Mouse (Mus musculus): ENCODE results near the gene Bud31. TPM values are rescaled to one million over a fixed set of nuclear protein-coding genes. Genes with fewer than 3 reads are reported as not detected.
"Not testable (repeated sequence)": the region's sequence is repeated elsewhere in the genome, so short reads cannot be mapped to it uniquely, and the experiment has no call there.

Gene Bud31
- 26.7 and 30.4 TPM in 2 replicates for polyA plus RNA-seq (2012; rRNA removed)

DNA sequence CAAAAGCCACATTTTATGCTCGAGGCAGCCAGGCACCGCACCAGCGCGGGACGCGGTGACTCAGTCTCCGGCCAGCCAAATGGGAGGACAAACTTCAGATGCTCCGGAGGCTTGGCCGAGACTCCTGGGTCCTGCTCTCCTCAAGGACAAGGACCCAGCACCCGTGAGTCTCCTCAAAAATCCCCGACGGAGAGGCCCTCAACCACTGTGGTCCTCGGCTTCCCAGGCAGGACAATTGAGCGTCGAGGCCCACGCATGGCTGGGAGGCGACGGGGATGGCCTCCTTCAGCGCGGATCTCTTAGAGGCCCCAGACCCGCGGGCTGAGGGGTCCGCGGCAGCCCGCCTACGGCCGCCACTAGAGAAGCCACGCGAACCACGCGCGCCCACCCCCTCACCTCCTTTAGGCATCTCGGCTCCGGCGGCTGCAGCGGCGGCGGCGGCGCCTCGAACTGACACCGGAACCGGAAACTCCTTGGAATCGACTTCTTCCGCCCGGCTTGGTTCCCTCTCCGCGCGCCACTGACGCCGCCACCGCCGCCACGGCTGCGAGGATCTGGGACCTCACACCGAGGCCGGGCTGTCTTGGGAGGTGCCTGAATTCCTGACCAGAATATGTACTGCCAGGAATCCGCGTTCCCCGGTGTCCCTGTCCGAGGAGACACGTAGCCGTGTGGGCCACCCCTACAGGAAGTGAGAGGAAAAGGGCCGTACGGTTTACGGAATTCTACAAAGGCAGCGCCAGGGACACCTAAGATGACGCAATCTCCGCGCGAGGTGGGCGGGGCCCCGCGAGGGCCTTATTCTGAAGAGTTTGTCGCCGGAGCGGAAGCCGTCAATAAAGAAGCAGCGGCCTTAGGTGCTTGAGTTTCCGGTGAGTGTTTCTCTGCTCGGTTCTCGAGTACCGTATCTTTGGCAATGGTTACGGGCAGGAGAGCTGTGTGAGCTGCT lies at the start of gene Bud31, which contains the start of gene Pdap1:
Gene Bud31 (plus strand): TSS at position 792 of the 949 bp plus-strand sequence.
Gene Pdap1 (minus strand): TSS at position 668 of the 949 bp plus-strand sequence.
- DNase-seq (ENCODE audit: low read depth in 1 of 2, low spot score in 2 of 2) = peak; percentile 86 to 90

DNA sequence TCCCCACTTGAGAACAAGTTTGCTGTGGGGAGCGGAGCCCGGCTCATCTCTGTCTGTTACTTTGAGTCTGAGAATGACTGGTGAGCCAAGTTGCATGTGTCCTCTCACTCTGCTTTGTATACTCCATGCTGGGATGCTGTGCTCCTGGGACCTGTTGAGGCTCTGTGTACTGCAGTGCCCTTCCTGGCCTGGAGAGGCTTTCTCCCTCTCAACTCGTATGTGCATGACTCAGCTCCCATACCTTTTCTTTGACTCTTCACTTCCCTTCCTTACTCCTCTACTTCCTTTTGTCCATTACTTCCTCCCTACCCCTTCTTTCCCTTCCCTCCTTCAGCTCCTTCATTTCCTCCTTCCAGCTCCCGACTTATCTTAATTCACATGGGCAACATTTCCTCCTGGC lies 44.0 kb upstream of the Bud31 start:
- no peak for DNase-seq (ENCODE audit: low read depth in 1 of 2, low spot score in 2 of 2)
- Histone ChIP-seq H3K4me1 (ENCODE audit: control insufficient read depth, insufficient read depth, insufficient read length) (no peaks in the 10 kb centered on the region), H3K27me3 (ENCODE audit: control insufficient read depth, insufficient read depth, low read length) (no peaks in the 10 kb centered on the region), H3K36me3 (ENCODE audit: control insufficient read depth, insufficient read depth, low read length) (peaks cover 55% of the 10 kb centered on the region), H3K27ac (ENCODE audit: insufficient read depth, low read length) (no peak overlapping the region), H3K4me3 (ENCODE audit: extremely low read depth, insufficient read depth, insufficient read length) (no peak overlapping the region)
- no peak for TF ChIP-seq CTCF (IDR thresholded peaks at IDR 0.05; ENCODE audit: extremely low read depth, insufficient read depth, insufficient read length, insufficient replicate concordance)
- no peak for TF ChIP-seq POLR2A (IDR thresholded peaks at IDR 0.05; ENCODE audit: low read depth, low read length)
- WGBS = 86% methylated on average over 4 of the region's 4 CpGs

More for the DNA sequence above, at the start of gene Bud31, which contains the start of gene Pdap1:
- H3K36me3 ChIP-seq (ENCODE audit: control insufficient read depth, insufficient read depth, low read length) = peaks cover 19% of the 10 kb centered on the region
- H3K27ac ChIP-seq (ENCODE audit: insufficient read depth, low read length) = peak within 1 kb of the TSS; percentile 96
- H3K4me3 ChIP-seq (ENCODE audit: extremely low read depth, insufficient read depth, insufficient read length) = peak within 1 kb of the TSS; percentile 96
- H3K27me3 ChIP-seq (ENCODE audit: control insufficient read depth, insufficient read depth, low read length) = no peaks in the 10 kb centered on the region
- no peaks in the 10 kb centered on the region; the same call in 1 of the 2 replicates for H3K4me1 ChIP-seq (ENCODE audit: control insufficient read depth, insufficient read depth, insufficient read length)
- TF ChIP-seq POLR2A (IDR thresholded peaks at IDR 0.05; ENCODE audit: low read depth, low read length) (peak; percentile 78), CTCF (IDR thresholded peaks at IDR 0.05; ENCODE audit: extremely low read depth, insufficient read depth, insufficient read length, insufficient replicate concordance) (no peak)
- under 1% methylated on average over 84 of the region's 84 CpGs for WGBS

DNA sequence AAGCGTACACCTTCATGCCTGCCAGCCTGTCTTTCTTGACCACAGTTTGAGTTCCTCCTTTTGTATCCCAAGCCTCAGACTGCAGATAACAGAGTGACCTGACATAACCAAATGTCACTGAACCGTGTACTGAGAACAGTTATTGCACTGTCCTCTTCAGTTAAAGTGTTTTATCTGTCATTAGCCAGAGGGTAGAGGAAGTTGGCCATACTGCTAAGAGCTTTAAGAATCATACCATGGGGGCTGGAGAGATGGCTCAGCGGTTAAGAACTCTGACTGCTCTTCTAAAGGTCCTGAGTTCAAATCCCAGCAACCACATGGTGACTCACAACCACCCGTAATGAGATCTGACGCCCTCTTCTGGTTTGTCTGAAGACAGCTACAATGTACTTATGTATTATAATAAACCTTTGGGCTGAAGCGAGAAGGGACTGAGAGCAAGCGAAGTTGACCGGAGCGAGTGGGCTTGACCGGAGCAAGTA lies 41.8 kb upstream of the Bud31 start:
- 83% methylated on average over 10 of the region's 10 CpGs for WGBS
- H3K27me3 ChIP-seq (ENCODE audit: control insufficient read depth, insufficient read depth, low read length) = no peaks in the 10 kb centered on the region
- H3K4me1 ChIP-seq (ENCODE audit: control insufficient read depth, insufficient read depth, insufficient read length) = no peaks in the 10 kb centered on the region
- TF ChIP-seq POLR2A (IDR thresholded peaks at IDR 0.05; ENCODE audit: low read depth, low read length) (no peak), CTCF (IDR thresholded peaks at IDR 0.05; ENCODE audit: extremely low read depth, insufficient read depth, insufficient read length, insufficient replicate concordance) (no peak)
- H3K36me3 ChIP-seq (ENCODE audit: control insufficient read depth, insufficient read depth, low read length) = peaks cover 53% of the 10 kb centered on the region
- no peak overlapping the region for H3K27ac ChIP-seq (ENCODE audit: insufficient read depth, low read length)
- no peak overlapping the region for H3K4me3 ChIP-seq (ENCODE audit: extremely low read depth, insufficient read depth, insufficient read length)
- DNase-seq (ENCODE audit: low read depth in 1 of 2, low spot score in 2 of 2) = no peak

DNA sequence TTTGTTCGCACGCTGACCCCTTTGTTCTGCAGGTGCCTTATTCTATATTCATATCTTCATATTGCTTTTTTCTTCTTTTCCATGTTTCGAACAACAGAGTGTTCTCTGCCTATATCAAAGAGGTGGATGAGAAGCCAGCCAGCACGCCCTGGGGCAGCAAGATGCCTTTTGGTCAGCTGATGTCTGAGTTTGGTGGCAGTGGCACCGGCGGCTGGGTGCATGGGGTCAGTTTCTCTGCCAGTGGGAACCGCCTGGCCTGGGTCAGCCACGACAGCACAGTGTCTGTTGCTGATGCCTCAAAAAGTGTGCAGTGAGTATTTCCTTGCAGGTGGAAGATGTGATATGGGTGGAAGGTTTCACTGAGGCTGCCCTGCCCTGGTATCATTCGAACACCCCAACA lies 39.2 kb upstream of the Bud31 start:
- TF ChIP-seq CTCF (IDR thresholded peaks at IDR 0.05; ENCODE audit: extremely low read depth, insufficient read depth, insufficient read length, insufficient replicate concordance) (no peak), POLR2A (IDR thresholded peaks at IDR 0.05; ENCODE audit: low read depth, low read length) (no peak)
- WGBS = 93% methylated on average over 9 of the region's 9 CpGs
- Histone ChIP-seq H3K36me3 (ENCODE audit: control insufficient read depth, insufficient read depth, low read length) (peaks cover 56% of the 10 kb centered on the region), H3K4me1 (ENCODE audit: control insufficient read depth, insufficient read depth, insufficient read length) (no peaks in the 10 kb centered on the region), H3K27ac (ENCODE audit: insufficient read depth, low read length) (no peak overlapping the region), H3K4me3 (ENCODE audit: extremely low read depth, insufficient read depth, insufficient read length) (no peak overlapping the region), H3K27me3 (ENCODE audit: control insufficient read depth, insufficient read depth, low read length) (no peaks in the 10 kb centered on the region)
- no peak for DNase-seq (ENCODE audit: low read depth in 1 of 2, low spot score in 2 of 2)

DNA sequence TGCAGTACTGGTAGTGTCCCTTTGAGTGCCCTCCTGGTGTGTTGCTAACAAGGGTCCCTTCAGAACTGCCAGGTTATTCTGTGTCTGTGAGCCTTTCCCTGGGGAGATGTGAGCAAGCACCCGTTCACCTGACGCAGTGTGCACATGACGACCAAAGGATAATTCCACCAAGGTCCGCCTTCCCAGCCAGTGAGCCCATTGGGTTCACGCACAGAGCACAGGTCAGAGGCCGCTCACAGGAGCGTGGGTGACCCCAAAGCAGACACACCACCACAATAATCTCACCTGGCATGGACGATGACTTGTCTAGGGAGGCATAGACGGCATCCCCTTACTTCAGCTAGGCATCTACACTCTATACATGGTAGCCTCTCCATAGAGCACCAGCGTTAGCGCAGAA lies 38.7 kb upstream of the Bud31 start:
- not testable (repeated sequence) for H3K4me3 ChIP-seq (ENCODE audit: extremely low read depth, insufficient read depth, insufficient read length); DNase-seq (ENCODE audit: low read depth in 1 of 2, low spot score in 2 of 2); H3K4me1 ChIP-seq (ENCODE audit: control insufficient read depth, insufficient read depth, insufficient read length); H3K27ac ChIP-seq (ENCODE audit: insufficient read depth, low read length); H3K27me3 ChIP-seq (ENCODE audit: control insufficient read depth, insufficient read depth, low read length)
- WGBS = 96% methylated on average over 11 of the region's 11 CpGs
- peaks cover 58% of the 10 kb centered on the region for H3K36me3 ChIP-seq (ENCODE audit: control insufficient read depth, insufficient read depth, low read length)

DNA sequence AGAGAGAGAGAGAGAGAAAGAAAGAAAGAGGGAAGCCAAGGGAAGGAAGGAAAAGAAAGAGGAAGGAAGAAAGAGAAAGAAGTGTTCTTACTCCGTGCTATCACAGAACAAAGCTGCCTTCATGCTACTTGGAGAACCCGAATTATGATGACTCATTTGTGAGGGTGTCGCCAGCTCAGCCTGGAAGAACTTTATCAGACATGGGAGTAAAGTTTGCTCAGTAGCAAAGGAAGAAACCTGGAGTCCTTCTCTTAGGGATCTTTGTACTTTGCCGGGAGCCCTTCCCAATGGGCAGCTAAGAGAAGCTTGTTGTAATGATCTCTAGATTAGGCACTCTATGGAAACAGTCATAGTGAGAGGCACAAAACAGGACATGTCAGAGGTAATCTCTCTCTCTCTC lies 37.5 kb upstream of the Bud31 start:
- no peak for DNase-seq (ENCODE audit: low read depth in 1 of 2, low spot score in 2 of 2)
- Histone ChIP-seq H3K36me3 (ENCODE audit: control insufficient read depth, insufficient read depth, low read length) (peaks cover 56% of the 10 kb centered on the region), H3K27me3 (ENCODE audit: control insufficient read depth, insufficient read depth, low read length) (no peaks in the 10 kb centered on the region), H3K4me3 (ENCODE audit: extremely low read depth, insufficient read depth, insufficient read length) (no peak overlapping the region), H3K4me1 (ENCODE audit: control insufficient read depth, insufficient read depth, insufficient read length) (no peaks in the 10 kb centered on the region), H3K27ac (ENCODE audit: insufficient read depth, low read length) (no peak overlapping the region)
- TF ChIP-seq POLR2A (IDR thresholded peaks at IDR 0.05; ENCODE audit: low read depth, low read length) (no peak), CTCF (IDR thresholded peaks at IDR 0.05; ENCODE audit: extremely low read depth, insufficient read depth, insufficient read length, insufficient replicate concordance) (no peak)
- 77% methylated on average over 4 of the region's 4 CpGs for WGBS

DNA sequence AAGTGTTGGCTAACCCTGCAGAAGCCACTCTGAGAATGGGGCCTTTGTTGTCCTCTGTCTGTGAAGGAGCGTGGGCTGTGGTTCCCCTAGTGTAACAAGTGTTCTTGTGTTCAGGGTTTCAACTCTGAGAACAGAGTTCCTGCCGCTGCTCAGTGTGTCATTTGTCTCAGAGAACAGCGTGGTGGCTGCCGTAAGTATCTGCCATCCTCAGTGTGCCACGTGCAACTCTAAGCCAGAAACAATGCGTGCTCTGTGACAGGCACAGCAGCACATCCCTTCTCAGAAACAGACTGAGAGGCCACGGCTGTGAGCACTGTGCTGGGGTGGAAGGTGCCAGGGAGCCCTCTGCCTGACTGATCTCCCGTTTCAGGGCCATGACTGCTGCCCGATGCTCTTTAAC lies 35.8 kb upstream of the Bud31 start:
- Histone ChIP-seq H3K4me1 (ENCODE audit: control insufficient read depth, insufficient read depth, insufficient read length) (no peaks in the 10 kb centered on the region), H3K4me3 (ENCODE audit: extremely low read depth, insufficient read depth, insufficient read length) (no peak overlapping the region), H3K27ac (ENCODE audit: insufficient read depth, low read length) (no peak overlapping the region), H3K27me3 (ENCODE audit: control insufficient read depth, insufficient read depth, low read length) (no peaks in the 10 kb centered on the region), H3K36me3 (ENCODE audit: control insufficient read depth, insufficient read depth, low read length) (peaks cover 55% of the 10 kb centered on the region)
- 97% methylated on average over 9 of the region's 9 CpGs for WGBS
- TF ChIP-seq POLR2A (IDR thresholded peaks at IDR 0.05; ENCODE audit: low read depth, low read length) (no peak), CTCF (IDR thresholded peaks at IDR 0.05; ENCODE audit: extremely low read depth, insufficient read depth, insufficient read length, insufficient replicate concordance) (no peak)
- no peak for DNase-seq (ENCODE audit: low read depth in 1 of 2, low spot score in 2 of 2)
